Mouse (Mus musculus): Measurements from ENCODE around the gene Dgcr6.
A peak's percentile ranks its signal among the peaks of the same experiment; 100 is the strongest.

Gene Dgcr6

DNA sequence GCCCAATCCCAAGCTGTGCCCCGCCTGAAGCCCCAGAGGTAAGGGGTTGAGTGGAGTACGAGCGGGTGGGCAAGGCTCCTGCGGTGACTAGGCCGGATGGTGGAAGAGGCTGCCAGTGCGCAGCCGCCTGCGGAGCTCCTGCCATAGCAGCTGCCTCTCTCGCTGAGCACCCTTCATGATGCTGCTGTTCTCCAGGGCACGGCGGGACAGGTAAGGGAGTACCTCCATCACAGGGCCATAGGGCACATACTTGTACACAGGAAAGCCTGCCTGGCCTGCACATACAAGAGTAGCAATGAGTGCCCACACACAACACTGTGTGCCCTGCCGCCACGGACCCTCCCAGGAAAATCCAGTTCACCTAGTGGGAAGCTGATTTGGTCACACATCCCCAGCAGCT, 19.4 kb downstream of the Dgcr6 start:
- peak; percentile 10 for DNase-seq

DNA sequence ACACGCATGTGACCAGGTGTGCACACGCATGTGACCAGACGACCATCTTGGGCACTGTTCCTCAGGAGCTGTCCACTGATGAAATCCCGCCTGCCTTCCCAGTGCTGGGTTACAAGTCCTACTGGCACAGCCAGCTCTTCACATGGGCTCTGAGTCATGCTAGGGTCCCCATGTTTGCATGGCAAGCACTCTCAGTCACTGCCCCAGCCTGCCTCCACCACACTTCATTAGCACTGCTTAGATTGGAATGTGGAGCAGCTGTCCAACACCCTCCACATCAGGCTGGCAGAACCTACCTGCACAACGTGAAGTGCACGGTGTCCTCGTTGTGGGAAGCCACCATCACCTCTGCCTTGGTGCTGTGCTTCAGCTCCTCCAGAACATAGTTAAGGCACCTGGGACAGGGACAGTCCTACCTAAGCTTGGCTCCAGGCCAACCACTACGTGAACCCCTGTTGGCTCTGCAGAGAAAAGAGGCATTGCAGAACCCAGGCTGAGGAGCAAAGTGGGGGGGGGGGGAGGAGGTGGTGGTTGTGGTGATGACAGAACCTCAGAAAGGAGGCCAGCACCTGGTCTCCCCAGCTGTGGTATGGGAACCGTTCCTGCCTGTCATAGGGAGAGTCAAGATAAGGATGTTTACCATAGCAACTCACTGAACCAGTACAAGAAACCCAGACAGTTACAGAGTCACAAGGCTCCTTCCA, 20.8 kb downstream of the Dgcr6 start:
- DNase-seq, result peak; percentile 86

DNA sequence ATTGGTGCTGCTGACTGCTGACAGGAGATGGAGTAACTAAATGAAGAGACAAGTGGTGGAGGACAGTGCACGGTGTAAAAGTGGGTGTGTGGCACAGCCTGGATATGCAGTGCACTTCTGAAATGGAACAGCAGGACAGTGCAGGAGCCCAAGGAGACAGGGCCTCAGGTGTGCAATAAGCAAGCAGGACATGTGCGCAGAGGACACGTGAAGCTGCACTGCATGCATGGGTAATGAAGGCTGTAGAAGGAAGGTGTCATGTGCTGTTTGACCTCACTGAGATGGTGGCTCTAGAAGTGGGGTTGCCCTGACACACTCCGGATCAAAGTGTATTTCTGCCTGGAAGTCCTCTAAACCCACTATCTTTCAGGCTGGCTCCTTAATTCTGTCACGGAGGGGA, 22.0 kb downstream of the Dgcr6 start:
- peak; percentile 48 for DNase-seq

DNA sequence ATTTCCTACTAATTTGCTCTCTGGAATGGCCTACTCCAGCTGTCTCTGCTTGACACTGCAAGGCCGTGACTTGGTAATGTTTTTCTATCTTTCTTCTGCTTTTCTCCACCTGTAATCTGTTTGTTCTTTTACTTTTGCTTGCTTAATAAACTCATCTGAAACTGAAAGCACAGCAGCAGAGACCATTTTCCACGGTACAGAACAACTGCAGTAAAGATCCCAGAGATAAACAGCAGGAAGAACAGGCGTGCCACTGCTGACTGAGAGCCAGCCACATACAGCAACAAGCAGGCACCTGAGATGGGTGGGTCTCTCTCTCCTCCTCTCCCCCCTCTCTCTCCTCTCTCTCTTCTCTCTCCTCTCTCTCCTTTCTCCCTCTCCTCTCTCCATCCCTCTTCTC, 22.5 kb downstream of the Dgcr6 start:
- peak; percentile 61 for DNase-seq

DNA sequence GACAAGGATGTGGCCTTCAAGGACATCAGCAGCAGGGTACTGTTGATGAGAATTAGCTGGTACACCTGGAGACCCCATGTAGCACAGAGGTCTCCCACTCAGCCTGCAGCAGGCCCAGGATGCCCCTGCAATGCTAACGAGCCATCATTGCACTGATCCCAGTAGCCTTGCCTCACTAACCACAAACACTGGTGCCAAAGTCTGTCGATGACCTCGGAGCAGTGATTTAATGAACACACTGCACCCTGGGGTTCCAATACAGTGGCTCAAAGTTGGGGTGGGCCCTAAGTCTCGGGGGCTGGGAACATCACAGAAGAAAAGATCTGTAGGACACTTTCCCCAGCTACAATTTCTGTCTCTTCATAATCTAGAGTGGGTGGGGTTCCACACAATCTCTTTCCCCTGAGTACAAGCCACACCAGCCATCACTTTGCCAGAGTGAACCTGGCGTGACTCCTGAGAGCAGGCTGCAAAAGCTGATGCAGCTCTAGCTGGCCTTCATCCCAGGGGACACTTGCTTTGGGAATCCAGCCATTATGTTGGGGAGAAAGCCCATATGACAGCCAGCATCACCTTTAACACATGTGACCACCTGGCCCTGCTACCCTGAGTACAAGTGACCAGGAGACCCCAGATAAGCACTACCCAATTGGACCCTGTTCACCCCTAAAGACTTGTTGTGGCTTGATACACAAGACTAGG, 25.8 kb downstream of the Dgcr6 start:
- DNase-seq, result no peak

DNA sequence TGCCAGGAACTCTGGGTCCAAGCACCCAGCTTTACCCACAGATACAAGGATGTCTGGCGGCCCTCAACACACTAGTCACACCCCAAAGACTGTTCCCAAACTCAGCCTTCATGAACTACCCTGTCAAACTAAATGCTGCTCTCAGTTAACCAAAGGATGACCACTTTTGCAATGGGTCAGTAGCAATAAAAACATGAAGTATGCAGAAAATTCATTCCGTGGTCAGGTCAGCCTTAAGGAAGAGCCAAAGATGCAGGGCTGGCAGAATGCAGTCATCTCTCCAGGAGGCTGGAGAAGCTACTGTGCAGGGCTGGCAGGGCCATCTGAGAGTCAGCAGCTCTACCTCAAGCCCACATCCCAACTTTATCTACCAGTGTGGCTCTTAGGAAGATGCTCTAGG, 26.6 kb downstream of the Dgcr6 start:
- DNase-seq, result no peak

DNA sequence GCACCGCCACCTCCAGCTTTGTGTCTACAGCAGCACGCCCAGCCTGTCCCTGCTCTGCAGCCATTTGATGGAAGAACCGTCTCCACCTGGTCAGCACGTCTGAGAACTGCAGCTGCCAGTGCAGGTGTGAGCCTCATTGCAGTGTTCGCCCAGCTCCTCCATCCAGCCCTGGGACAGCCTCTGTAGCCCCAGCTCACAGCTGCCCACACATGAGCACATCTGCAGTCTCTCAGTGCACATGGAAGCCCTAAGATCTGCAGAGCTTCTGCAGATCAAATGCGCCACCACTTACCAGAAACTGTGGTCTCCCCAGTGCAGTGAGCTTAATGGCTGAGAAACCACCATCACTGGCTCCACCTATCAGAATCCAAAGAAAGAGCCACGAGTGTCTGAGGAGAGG, 27.5 kb downstream of the Dgcr6 start:
- peak; percentile 57 for DNase-seq

DNA sequence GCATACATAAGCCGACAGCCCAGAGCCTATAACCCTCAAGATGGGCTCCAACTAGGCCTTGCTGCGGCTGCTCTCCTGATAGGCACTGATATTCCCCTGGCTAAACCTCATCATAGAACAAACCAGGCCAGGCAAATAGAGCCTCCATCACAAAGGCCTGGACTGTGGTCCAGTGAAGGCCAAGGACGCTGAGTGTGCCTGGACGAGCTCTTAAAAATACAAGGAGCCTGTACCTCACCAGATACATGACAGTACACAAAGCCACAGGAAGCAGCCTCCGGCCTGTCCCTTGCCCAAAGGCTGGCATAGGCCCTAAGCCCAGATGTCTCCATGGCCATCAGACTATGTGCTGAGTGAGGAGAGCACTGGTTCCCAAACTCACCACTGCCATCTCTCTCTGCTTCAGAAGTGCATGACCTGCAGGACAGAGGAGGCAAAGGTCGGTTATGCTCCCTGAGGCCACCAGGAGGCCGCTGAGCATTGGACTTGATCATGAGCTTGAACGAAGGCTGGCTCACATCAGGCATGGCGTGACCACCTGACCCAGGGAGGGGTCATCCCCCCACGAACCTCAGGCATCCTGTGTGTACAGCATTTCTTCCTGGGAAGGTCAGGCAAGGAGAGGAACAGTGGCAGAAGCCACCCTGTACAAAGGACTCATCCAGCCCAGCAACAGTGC, 28.6 kb downstream of the Dgcr6 start:
- DNase-seq, result no peak

DNA sequence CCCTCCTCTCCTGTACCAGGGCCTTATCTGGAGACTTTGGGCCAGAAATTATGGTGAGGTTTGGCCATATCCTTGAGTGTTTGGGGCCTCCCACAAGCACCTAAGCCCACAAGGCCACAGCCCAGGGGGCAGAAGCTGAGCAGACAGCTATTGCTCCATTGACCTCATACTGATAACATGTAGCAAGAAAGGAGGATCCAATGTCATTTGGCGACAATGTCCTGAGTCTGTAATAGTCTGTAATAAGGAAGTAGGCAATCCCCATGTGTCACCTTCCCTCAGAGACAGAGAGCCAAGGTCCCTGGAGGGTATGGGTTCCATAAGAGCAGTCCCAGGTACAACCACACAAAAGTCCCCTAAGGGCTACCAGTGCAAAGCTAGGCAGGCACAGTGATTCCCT, 29.6 kb downstream of the Dgcr6 start:
- DNase-seq, result no peak

DNA sequence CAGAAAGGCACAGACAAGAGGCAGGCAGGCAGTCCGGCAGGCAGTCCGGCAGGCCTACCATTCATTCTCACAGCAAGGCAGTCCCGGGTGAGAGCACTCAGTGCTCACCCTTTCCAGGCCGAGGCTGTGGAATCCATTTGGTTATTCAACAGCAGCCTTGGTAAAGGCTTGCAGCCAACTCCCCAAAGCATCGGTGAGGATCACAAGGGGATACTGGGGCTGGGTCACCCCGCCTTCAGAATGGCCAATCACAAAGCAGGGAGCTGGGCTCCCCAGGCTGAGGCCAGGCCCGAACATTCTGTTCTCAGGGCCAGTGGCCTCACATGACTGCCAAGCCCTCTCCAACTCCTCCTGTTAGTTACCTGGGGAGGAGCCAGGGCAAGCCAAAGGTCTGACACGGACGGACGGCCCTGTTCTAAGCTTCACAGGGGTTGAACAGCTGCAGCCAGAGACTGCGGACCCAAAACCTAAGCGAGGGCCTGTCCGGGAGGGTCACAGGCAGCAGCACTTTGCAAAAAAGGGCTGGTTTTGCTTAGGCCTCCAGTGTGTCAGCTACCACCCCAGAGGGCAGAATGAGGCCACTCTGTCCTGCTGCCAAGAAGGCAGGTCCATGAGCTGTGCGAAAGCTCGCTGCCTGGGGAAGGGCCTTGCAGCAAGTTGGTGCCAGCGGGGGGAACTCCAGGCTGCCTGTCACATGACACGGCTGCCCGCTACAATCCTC, 30.7 kb downstream of the Dgcr6 start:
- DNase-seq, result no peak

DNA sequence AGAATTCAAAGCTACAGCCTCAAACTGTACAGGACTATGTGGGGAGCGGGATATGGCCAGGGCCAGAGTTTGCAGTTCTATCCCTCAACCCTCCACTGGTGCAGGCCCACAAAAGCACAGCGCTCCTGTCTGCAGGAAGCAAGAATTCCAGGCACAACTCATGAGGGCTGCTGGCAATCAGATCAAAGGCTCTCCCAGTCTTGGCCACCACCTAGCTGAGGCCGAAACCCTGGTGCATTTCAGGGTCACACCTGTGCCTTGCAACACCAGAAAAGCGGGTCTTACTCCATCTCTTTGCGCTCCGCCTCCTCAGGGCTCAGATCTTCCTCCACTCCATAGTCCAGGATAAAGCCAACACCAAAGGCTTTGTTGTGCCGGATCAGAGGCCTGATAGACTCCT, 31.6 kb downstream of the Dgcr6 start:
- no peak for DNase-seq

DNA sequence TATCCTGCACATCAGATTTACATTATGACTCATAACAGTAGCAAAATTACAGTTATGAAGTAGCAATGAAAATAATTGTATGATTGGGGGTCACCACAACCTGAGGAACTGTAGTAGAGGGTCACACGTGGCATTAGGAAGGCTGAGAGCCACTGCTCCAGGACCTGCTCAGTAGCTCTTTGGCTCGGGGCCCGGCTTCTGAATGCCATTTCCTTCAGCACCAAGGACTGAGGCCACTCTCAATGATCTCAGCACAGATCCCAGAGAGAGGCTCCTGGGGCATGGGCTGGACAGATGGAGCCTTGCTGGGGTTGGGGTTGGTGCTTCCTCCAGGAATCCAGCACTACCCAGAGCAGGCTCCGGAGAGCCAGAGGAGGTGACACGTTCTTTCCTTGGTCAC, 34.4 kb downstream of the Dgcr6 start:
- no peak for DNase-seq

DNA sequence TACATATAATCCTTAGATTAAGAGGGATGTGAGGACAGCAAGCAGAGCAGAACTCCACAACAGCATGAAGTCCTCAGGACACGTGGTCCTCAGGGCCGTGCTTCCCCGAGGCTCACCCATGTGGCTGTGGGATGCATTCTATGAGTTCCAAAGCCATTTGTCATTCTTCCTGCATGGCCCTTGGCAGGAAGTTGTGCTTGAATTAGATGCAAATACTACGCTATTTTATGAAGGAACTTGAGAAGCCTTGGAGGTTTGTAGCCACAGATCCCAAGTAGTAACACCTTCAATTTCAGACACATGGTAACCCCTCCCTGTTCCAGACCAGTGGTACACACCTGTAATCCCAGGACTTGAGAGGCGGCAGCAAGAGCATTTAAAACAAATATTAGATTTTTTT, 43.7 kb downstream of the Dgcr6 start:
- no peak for DNase-seq

DNA sequence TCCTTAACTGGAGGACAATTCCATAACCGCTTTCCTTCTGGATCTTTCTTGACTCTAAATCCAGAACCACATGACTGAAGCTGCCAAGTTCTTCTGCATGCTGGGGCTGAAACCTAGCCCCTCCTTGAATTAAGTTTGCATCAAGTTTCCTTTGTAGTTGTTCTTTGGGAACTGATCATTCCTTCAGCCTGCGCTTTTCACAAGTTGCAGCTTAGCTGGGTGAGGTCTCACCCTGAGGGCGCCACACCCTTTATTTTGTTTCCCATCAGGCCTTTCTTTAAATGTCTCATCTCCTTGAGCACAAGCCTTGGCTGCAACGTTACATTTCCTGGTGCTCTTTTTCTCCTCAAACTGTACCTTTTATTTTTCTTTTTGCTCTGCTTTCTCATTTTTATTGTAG, 50.2 kb downstream of the Dgcr6 start:
- DNase-seq, result no peak

DNA sequence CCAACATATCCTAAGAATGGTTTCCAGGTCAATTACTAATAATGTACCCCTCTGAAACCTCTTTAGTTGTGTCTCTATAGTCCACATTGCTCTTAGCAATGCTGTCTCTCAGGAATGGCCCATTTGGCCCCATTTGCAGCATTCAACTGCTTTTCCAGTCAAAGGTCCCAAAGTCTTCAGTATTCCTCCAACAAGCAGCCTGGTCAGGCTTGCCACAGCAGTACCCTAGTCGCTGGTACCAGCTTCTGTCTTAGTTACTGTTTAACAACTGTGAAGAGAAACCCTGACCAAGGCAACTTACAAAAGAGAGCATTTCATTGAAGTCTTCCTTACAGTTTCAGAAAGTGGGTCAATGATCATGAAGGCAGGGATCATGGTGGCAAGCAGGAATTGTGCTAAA, 50.7 kb downstream of the Dgcr6 start:
- no peak for DNase-seq

DNA sequence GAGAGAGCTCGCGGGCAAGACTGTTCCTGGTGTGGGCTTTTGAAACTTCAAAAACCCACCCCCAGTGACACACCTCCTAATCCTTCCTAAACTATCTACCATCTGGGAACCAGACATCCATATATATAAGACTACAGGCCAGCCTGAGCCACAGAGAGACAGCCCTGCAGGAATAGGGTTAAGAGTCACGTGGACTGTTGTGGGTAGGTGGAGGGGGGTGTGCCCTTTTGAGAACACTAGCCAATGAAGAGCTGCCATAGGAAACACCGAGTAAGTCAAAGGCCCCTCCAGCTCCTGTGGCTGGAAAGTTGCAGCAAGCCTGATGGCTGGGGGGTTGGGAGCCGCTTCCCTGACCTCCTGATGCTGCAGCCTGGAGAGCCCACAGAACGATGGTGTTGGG, 51.1 kb downstream of the Dgcr6 start:
- no peak for DNase-seq

DNA sequence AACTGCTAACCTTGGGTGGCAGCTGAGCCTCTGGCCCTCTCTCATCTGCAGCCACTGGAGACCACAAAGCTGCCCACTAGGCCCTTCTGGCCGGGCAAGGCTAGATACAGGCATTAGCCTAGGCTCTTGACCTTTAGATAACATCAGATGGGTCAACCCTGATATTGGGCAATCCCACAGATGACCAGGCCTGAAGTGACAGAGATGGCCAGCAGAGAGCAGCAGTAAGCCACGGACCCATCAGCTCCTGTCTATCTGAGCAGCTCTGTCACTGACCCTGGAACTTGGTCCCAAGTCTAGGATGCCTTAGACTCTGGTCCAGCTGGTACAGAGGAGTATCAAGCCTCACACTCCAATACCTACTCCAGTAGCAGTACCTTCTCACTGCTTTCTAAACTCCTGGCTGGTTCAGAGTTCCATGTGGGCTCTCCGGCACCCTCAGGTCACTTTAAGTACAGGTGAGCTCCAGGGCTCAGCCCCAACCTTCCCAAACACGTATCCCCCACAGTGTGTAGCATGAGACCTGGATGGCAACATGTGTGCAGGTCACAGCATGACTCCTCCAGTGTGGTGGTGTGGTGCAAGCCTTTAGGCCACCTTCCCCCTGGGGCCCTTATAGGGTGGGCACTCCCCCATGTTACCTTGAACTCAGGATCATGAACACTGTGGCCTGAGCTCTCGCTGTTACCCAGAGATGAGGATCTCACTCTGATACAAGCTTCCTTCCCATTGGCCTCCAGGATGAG, 55.7 kb downstream of the Dgcr6 start:
- peak; percentile 59 for DNase-seq

DNA sequence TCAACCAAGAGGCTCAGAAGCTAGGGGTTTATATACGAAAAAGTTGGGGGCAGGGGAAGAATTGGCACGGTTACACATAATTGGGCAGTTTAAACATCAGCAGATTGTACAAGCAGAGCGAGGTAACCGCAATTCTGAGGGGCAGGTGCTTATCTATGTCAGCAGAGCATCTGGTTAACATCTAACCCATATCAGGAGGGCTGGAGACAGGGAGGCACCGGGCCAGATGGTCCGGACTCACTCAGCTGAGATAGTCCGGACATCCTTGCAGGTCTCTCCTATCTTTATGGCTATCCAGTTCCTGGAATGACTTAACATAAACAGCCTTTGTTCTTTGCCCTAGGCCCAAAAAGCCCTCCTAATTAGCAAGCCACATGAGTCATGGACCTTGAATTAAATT, 58.4 kb downstream of the Dgcr6 start:
- no peak for DNase-seq

DNA sequence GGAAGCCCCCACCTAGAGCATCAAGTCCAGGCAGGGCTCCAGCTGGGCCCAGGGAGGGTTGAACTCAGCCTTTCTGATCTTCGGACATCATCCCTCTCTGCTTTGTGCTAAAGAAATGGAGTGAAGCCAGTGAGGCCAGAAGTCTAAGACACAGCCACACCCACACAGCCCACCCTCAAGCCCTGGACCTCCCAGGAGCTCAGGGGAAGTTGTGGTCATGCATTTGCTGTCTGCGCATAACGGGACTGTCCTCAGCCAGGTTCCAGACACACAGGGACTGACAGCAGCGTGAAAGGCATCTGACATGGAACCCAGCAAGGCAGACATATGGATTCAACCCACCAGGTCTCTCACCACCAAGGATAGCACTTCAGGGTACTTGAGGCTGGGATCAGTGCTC, 63.8 kb downstream of the Dgcr6 start:
- no peak for DNase-seq

DNA sequence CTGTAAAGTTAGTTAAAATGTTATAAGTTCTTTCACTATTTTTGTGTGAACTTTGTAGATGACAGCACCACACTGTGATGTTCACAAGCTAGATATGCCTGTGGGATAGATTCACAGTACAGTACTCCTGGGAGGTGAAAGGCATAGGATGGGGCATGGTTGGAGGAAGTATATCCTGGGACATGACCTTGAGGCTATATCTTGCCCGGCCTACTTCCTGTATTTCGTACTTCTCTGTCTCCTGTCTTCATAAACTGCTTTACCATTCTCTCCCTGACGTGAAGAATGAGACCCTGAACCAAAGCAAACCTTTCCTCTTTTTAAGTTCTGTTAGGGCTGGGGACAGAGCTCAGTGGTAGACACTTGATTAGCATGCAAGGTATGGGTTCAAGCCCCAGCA, 65.6 kb downstream of the Dgcr6 start:
- DNase-seq, result no peak

DNA sequence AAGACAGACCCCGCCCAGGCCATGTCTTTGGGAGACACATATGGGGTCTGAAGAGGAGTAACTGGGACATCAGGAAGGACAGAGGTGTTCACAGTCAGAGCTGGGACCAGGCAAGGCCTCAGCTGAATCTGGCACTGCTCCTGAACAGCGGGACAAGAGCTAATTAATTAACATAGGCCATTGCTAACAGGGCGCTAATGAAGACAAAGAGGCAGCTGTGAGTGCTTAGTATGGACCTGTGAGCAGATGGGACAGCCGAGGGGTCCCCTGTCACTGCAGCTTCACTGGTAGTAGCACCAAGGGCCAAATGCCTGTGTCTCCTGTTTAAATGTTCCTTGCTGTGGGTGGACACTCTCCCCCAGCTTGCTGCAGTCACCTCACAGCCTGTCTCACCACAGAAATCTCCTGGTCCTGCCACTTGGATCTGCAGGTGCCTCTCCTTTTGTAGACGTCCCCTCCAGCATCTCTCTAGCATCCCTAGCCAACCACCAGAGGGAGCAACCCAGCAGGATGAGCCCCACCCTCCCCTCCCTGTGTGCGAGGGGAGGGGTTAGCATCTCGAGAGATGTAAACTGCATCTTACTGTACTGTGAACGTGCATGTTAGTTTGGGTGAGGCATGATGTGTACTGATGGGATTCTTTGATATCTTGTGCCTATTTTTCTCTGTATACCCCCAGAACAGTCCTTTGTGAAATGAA, 66.5 kb downstream of the Dgcr6 start:
- DNase-seq, result peak; percentile 74
